Mouse (Mus musculus): ENCODE measurements around the gene Ins2. TPM values are rescaled to one million over a fixed set of nuclear protein-coding genes. Genes with fewer than 3 reads are reported as not detected.

Gene Ins2
- polyA plus RNA-seq, 1 experiment: 0.46 TPM

DNA sequence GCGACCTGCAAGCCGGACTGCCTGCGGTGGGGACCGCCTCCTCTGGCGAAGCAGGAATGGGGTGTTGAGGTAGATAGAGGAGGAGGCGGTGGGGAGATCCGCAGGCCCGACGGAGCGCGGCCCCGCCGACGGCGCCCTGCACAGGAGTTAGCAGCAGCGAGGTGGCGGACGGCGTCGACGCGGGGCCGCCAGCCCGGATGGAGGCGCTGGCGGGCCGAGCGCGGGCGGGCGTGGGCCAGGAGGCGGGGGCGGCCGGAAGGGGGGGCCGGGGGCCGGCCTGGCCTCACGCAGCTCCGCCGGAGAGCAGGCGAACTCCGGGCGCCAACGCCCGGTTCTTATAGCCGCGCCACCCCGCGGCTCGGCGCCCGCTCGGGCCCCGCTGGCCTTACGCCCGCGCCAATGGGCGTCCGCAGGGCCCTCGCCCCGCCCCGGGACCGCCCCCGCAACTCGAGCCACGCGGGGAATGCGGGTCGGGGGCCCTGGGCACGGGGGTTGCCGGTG, 84.0 kb downstream of the Ins2 start:
- H3K27me3 ChIP-seq (ENCODE audit: control insufficient read depth, insufficient read depth, low read length): peaks cover 2% of the 10 kb centered on the region; the same call in 1 of the 2 replicates
- H3K4me1 ChIP-seq (ENCODE audit: control insufficient read depth, insufficient read depth, low read length): peaks cover 8% of the 10 kb centered on the region
- no peaks in the 10 kb centered on the region for H3K36me3 ChIP-seq (ENCODE audit: control insufficient read depth, insufficient read depth, low read length)
- TF ChIP-seq CTCF (IDR thresholded peaks at IDR 0.05; ENCODE audit: control insufficient read depth, insufficient read depth, insufficient replicate concordance, low read depth, low read length): no peak
- no peak for TF ChIP-seq POLR2A (IDR thresholded peaks at IDR 0.05; ENCODE audit: control insufficient read depth, low read depth, low read length)
- no peak overlapping the region for H3K27ac ChIP-seq (ENCODE audit: control insufficient read depth, insufficient read depth, low read depth, low read length)
- peak overlapping the region; percentile 58 for H3K4me3 ChIP-seq (ENCODE audit: control insufficient read depth, low read depth, low read length)

DNA sequence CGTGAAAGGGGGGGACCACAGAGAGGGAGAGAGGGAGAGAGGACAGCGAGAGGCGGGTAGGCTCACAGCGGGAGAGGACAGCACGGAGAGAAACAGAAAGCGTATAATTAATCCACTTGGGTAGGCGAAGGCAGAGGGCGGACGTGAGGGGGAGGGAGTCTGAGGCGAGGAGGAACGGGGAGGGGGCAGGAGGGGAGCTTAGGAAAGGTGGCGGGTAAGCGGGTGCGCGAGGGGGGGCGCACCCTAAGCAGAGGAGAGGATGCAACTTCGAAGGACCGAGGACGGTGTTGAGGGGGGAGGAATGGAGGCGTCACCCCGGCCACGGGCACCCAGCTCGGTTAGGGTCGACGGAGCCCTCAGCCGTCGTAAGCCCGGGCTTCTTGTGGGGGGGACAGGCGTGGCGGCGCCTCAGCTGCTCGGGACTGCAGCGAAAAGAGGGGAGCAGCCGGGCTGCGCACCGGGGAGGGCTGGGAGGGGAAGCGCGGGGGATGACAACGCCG, 84.5 kb downstream of the Ins2 start:
- peak overlapping the region; percentile 58 for H3K4me3 ChIP-seq (ENCODE audit: control insufficient read depth, low read depth, low read length)
- no peak overlapping the region for H3K27ac ChIP-seq (ENCODE audit: control insufficient read depth, insufficient read depth, low read depth, low read length)
- H3K27me3 ChIP-seq (ENCODE audit: control insufficient read depth, insufficient read depth, low read length): peaks cover 1% of the 10 kb centered on the region; the same call in 1 of the 2 replicates
- H3K4me1 ChIP-seq (ENCODE audit: control insufficient read depth, insufficient read depth, low read length): peaks cover 3% of the 10 kb centered on the region
- no peaks in the 10 kb centered on the region for H3K36me3 ChIP-seq (ENCODE audit: control insufficient read depth, insufficient read depth, low read length)
- TF ChIP-seq CTCF (IDR thresholded peaks at IDR 0.05; ENCODE audit: control insufficient read depth, insufficient read depth, insufficient replicate concordance, low read depth, low read length): no peak
- no peak for TF ChIP-seq POLR2A (IDR thresholded peaks at IDR 0.05; ENCODE audit: control insufficient read depth, low read depth, low read length)

DNA sequence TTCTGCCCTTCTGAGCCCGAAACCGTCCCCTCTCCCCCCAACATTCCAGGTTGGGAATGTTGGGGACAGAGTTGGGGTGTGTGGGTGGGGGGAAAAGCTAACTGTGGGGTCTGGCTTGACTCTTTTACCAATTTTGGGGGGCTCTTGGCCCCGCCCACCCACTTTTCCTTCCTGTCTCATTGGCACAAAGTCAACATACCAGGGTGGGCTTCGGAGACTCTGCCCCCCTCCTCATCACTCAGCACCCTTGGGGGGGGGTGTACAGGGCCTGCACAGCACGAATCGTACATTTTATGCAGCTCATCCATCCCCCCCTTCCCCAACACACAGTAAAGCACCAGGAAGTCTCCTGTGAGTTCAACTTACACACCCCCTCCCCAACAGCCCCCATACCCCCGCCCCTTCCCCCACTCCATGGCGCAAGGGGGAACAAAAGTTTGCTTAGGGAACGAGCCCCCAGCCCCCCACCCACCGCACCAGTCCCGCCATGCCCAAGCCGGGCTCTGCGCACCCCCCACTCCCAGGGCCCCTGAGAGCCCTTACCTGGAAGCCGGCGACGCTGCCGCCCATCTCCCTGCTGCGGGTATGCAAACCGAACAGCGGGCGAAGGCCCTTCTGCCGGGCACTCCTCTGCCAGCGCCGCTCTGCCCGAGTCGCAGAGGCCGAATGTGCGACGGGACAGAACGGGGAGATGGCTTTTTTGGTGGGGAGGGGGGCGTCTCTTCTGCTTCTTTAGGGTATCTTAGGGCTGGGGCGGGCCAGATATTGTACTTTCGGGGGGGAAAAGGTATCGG, 85.2 kb downstream of the Ins2 start:
- no peak overlapping the region for H3K27ac ChIP-seq (ENCODE audit: control insufficient read depth, insufficient read depth, low read depth, low read length)
- no peaks in the 10 kb centered on the region; the same call in 1 of the 2 replicates for H3K27me3 ChIP-seq (ENCODE audit: control insufficient read depth, insufficient read depth, low read length)

DNA sequence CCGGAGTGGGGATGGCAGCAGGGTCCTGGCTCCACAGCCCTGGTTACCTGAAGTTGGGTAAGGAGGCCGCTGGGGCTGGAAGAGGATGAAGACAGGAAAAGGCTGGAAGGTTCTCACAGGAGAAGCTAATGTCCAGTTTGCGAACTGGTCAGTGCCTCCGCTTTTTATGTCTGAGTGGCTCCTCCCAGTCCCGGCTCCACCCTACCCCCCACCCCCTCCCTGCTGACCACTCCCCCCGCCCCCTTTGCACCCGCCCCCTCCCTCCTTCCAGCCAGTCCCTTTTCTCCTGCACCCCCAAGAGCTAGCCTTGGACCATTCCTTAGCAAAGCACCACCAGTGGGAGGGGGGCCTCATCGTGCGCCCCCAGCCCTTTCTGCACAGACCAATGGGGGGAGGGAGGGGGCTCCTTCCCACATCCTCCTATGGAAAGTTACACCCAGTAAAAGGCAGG, 85.8 kb downstream of the Ins2 start:
- TF ChIP-seq CTCF (IDR thresholded peaks at IDR 0.05; ENCODE audit: control insufficient read depth, insufficient read depth, insufficient replicate concordance, low read depth, low read length): no peak
- no peak for TF ChIP-seq POLR2A (IDR thresholded peaks at IDR 0.05; ENCODE audit: control insufficient read depth, low read depth, low read length)
- no peaks in the 10 kb centered on the region for H3K36me3 ChIP-seq (ENCODE audit: control insufficient read depth, insufficient read depth, low read length)
- peaks cover 2% of the 10 kb centered on the region for H3K4me1 ChIP-seq (ENCODE audit: control insufficient read depth, insufficient read depth, low read length)
- H3K27ac ChIP-seq (ENCODE audit: control insufficient read depth, insufficient read depth, low read depth, low read length): no peak overlapping the region
- H3K4me3 ChIP-seq (ENCODE audit: control insufficient read depth, low read depth, low read length): no peak overlapping the region
- no peaks in the 10 kb centered on the region; the same call in 1 of the 2 replicates for H3K27me3 ChIP-seq (ENCODE audit: control insufficient read depth, insufficient read depth, low read length)

More for the DNA sequence above, 85.2 kb downstream of the Ins2 start:
- Histone ChIP-seq H3K36me3 (ENCODE audit: control insufficient read depth, insufficient read depth, low read length) (no peaks in the 10 kb centered on the region), H3K4me3 (ENCODE audit: control insufficient read depth, low read depth, low read length) (peak overlapping the region; percentile 19), H3K4me1 (ENCODE audit: control insufficient read depth, insufficient read depth, low read length) (peaks cover 2% of the 10 kb centered on the region)
- TF ChIP-seq POLR2A (IDR thresholded peaks at IDR 0.05; ENCODE audit: control insufficient read depth, low read depth, low read length): no peak

DNA sequence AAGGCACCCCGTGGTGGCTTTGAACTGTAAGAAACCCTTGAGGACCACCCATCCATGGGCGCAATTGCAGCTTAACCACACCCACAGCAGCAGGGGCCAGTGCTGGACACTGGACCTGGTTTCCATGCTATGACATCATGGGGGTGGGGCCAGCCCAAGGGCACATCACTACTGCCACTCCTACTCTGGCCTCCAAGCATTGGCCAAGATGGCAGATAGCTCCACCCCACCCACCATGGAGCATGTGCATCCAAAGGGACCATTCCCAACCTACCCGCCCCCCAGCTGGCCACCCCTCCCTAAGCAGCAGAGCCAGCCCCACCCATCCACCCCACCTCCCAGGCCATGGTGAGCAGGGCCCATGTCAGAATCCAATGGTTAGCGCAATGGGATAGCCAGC, 87.1 kb downstream of the Ins2 start:
- Histone ChIP-seq H3K27ac (ENCODE audit: control insufficient read depth, insufficient read depth, low read depth, low read length) (no peak overlapping the region), H3K27me3 (ENCODE audit: control insufficient read depth, insufficient read depth, low read length) (no peaks in the 10 kb centered on the region; the same call in 1 of the 2 replicates), H3K36me3 (ENCODE audit: control insufficient read depth, insufficient read depth, low read length) (no peaks in the 10 kb centered on the region), H3K4me1 (ENCODE audit: control insufficient read depth, insufficient read depth, low read length) (peaks cover 2% of the 10 kb centered on the region), H3K4me3 (ENCODE audit: control insufficient read depth, low read depth, low read length) (no peak overlapping the region)
- TF ChIP-seq CTCF (IDR thresholded peaks at IDR 0.05; ENCODE audit: control insufficient read depth, insufficient read depth, insufficient replicate concordance, low read depth, low read length) (no peak), POLR2A (IDR thresholded peaks at IDR 0.05; ENCODE audit: control insufficient read depth, low read depth, low read length) (no peak)

- H3K27me3 ChIP-seq (ENCODE audit: control insufficient read depth, insufficient read depth, low read length): no peaks in the 10 kb centered on the region; the same call in 1 of the 2 replicates
- no peak for TF ChIP-seq POLR2A (IDR thresholded peaks at IDR 0.05; ENCODE audit: control insufficient read depth, low read depth, low read length)
- TF ChIP-seq CTCF (IDR thresholded peaks at IDR 0.05; ENCODE audit: control insufficient read depth, insufficient read depth, insufficient replicate concordance, low read depth, low read length): no peak
- H3K36me3 ChIP-seq (ENCODE audit: control insufficient read depth, insufficient read depth, low read length): no peaks in the 10 kb centered on the region
- H3K4me3 ChIP-seq (ENCODE audit: control insufficient read depth, low read depth, low read length): no peak overlapping the region
- no peaks in the 10 kb centered on the region; the same call in 1 of the 2 replicates for H3K4me1 ChIP-seq (ENCODE audit: control insufficient read depth, insufficient read depth, low read length)
- no peak overlapping the region for H3K27ac ChIP-seq (ENCODE audit: control insufficient read depth, insufficient read depth, low read depth, low read length)
These were observed 87.5 kb downstream of the Ins2 start for GRCm38 (mm10) chr7:142655633-142656032.

- Histone ChIP-seq H3K4me3 (ENCODE audit: control insufficient read depth, low read depth, low read length) (no peak overlapping the region), H3K27me3 (ENCODE audit: control insufficient read depth, insufficient read depth, low read length) (no peaks in the 10 kb centered on the region; the same call in 1 of the 2 replicates), H3K36me3 (ENCODE audit: control insufficient read depth, insufficient read depth, low read length) (no peaks in the 10 kb centered on the region), H3K27ac (ENCODE audit: control insufficient read depth, insufficient read depth, low read depth, low read length) (no peak overlapping the region), H3K4me1 (ENCODE audit: control insufficient read depth, insufficient read depth, low read length) (no peaks in the 10 kb centered on the region; the same call in 1 of the 2 replicates)
- TF ChIP-seq POLR2A (IDR thresholded peaks at IDR 0.05; ENCODE audit: control insufficient read depth, low read depth, low read length): no peak
- no peak for TF ChIP-seq CTCF (IDR thresholded peaks at IDR 0.05; ENCODE audit: control insufficient read depth, insufficient read depth, insufficient replicate concordance, low read depth, low read length)
These were observed 89.5 kb downstream of the Ins2 start for GRCm38 (mm10) chr7:142653726-142654125.
